Mouse (Mus musculus) MEL (cell line): ENCODE results near the gene Adat2.

Source experiments
- BHLHE40 ChIP-seq: IDR thresholded peaks from 2 replicates; pipeline ENCODE4 v1.6.1; 2012; ENCODE audit warnings: low read depth, mild to moderate bottlenecking, inconsistent platforms, low read length, improper control_type of control experiment, borderline replicate concordance
- CTCF ChIP-seq, 3 experiments: IDR thresholded peaks in 2 of 3; conservative IDR thresholded peaks in 1 of 3; 2 replicates each; pipeline ENCODE4 v1.5.1; 2011 to 2012; ENCODE audit warnings: low read length in 3 of 3, low read depth in 2 of 3, mild to moderate bottlenecking in 2 of 3, improper control_type of control experiment in 1 of 3, inconsistent platforms in 1 of 3, mixed read lengths in 1 of 3, moderate library complexity in 1 of 3; ENCODE audit not compliant: control insufficient read depth in 1 of 3, insufficient read depth in 1 of 3, poor library complexity in 1 of 3, severe bottlenecking in 1 of 3
- EP300 ChIP-seq, 2 experiments: IDR thresholded peaks; 2 replicates each; pipeline ENCODE4 v1.6.1; 2011; ENCODE audit warnings: improper control_type of control experiment in 2 of 2, low read length in 2 of 2, low read depth in 1 of 2, mild to moderate bottlenecking in 1 of 2
- GATA1 ChIP-seq: IDR thresholded peaks from 2 replicates; pipeline ENCODE4 v1.6.1; 2011; ENCODE audit warnings: low read depth, low read length, improper control_type of control experiment
- POLR2A ChIP-seq, 2 experiments: IDR thresholded peaks; 2 replicates each; pipeline ENCODE4 v1.6.1; 2011 to 2012; ENCODE audit warnings: low read length in 2 of 2, mild to moderate bottlenecking in 2 of 2, control low read depth in 1 of 2, improper control_type of control experiment in 1 of 2, low read depth in 1 of 2, moderate library complexity in 1 of 2; ENCODE audit not compliant: control insufficient read depth in 1 of 2, insufficient read depth in 1 of 2, poor library complexity in 1 of 2
- TAL1 ChIP-seq: IDR thresholded peaks from 2 replicates; pipeline ENCODE4 v1.6.1; 2012; ENCODE audit warnings: mild to moderate bottlenecking, inconsistent platforms, low read length, moderate library complexity, mixed read lengths
- USF2 ChIP-seq, 2 experiments: IDR thresholded peaks; 2 replicates each; pipeline ENCODE4 v1.6.1; 2011 to 2012; ENCODE audit warnings: improper control_type of control experiment in 2 of 2, low read length in 2 of 2, borderline replicate concordance in 1 of 2, inconsistent platforms in 1 of 2, low read depth in 1 of 2, mild to moderate bottlenecking in 1 of 2; ENCODE audit not compliant: insufficient read depth in 1 of 2
- ZNF384 ChIP-seq: IDR thresholded peaks from 2 replicates; pipeline ENCODE4 v1.6.1; 2012; ENCODE audit warnings: low read depth, mild to moderate bottlenecking, inconsistent platforms, low read length, improper control_type of control experiment

DNA sequence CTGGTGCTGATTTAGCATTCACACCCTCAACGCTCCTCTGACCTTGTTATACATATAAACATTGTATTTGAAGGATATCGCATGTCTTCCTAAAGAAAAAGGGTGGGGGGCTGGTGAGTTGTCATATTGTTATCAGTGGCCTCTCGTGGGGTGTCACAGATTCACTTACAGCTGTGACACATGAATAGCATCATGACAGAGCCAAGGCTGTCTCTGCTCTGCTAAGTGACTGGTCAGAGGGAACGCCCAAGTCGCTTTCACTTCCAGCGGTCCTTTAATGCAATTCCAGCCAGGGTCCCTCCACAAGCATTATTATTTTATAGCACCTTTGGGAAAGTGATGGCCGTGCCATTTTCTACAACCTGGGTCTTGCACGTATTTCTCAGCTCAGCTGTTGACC, 44.8 kb downstream of the Adat2 start:
- TF ChIP-seq EP300 (IDR thresholded peaks at IDR 0.05; ENCODE audit: low read depth in 1 of 2, low read length in 2 of 2) (no peak), CTCF (IDR thresholded peaks at IDR 0.05 in 2 of 3, conservative IDR thresholded peaks at IDR 0.05 in 1 of 3; ENCODE audit: control insufficient read depth in 1 of 3, insufficient read depth in 1 of 3, low read depth in 2 of 3, low read length in 3 of 3, poor library complexity in 1 of 3, severe bottlenecking in 1 of 3) (no peak), POLR2A (IDR thresholded peaks at IDR 0.05; ENCODE audit: control insufficient read depth in 1 of 2, insufficient read depth in 1 of 2, low read depth in 1 of 2, low read length in 2 of 2, poor library complexity in 1 of 2) (no peak), BHLHE40 (no peak), USF2 (IDR thresholded peaks at IDR 0.05; ENCODE audit: borderline replicate concordance in 1 of 2, insufficient read depth in 1 of 2, low read depth in 1 of 2, low read length in 2 of 2) (no peak), ZNF384 (no peak), TAL1 (no peak), GATA1 (no peak)
